Mouse (Mus musculus) WW6 (cell line): ENCODE results near the gene Hrasls5.

ENCODE experiments used
- DNase-seq: peaks from one replicate; pipeline ENCODE4 v3.0.0-alpha.2; 2013; ENCODE audit warnings: low read depth, low spot score

Hrasls5 gene

DNA sequence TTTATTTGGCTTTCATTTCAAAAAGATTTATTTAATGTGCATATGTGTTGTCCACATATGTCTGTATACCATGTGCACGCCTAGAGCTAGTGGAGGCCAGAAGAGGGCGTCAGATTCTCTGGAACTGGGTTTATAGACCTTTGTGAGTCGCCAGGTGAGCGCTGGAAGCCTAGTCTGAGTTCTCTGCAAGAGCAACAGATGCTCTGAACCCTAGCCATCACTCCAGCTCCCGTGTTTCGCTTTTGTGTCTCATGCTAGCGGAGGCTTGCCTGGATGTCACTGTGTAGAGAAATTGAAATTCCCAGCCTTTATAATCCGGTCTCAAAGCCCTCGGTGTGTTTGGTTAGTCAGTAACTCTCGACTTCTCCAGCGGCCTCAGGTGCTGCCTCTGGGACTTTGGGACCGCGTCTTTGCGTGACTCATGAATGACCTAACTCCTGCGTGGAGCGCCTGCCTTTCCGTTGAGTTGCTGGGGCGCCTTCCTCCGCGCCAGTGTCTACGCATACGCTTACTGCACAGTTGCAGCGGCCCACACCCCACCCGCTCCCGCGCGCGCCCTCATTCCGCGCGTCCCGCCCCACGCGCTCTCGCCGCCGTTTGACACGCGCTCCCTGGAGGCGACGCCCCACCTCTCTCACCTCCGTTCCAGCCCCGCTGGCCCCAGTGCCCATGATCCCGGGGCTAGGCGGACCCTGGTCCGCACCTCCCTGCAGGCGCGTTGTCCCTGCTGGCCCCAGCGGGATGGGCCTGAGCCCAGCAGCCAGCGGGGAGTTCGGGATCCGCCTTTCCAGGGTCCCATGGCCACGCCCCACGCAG is at the start of gene Hrasls5:
Gene Hrasls5, plus strand, starts transcription at position 600 of the 816 bp plus-strand sequence.
- DNase-seq, result no peak

GRCm38 (mm10) chr19:7562601-7563129 is 49.7 kb upstream of the Hrasls5 start:
- no peak for DNase-seq

- DNase-seq, result no peak
These were observed 48.7 kb upstream of the Hrasls5 start for GRCm38 (mm10) chr19:7563676-7564075.

GRCm38 (mm10) chr19:7564457-7564856 is 47.9 kb upstream of the Hrasls5 start:
- DNase-seq, result no peak

DNA sequence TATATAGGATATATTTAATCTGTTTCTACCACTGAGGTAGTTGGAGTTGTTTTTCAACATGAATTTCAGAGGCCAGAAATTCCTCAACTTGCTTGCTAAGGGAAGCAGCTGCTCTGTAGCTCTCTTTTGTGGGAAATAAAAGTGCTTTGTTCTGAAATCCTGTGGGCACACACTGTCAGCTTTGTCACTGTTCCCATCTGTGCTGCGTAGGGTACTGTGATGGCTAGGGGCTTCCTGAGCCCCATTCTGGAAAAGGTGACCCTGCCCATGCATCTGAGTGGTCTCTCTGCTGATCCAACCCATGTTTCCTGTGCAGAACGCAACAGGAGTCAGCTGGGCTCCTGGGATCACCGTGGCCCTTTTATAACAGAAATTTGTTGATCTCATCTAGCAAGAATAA is 45.5 kb upstream of the Hrasls5 start:
- no peak for DNase-seq

- no peak for DNase-seq
These were observed 44.0 kb upstream of the Hrasls5 start for GRCm38 (mm10) chr19:7568364-7568763.

- DNase-seq, result no peak
These were observed 42.7 kb upstream of the Hrasls5 start for GRCm38 (mm10) chr19:7569650-7570049.

DNA sequence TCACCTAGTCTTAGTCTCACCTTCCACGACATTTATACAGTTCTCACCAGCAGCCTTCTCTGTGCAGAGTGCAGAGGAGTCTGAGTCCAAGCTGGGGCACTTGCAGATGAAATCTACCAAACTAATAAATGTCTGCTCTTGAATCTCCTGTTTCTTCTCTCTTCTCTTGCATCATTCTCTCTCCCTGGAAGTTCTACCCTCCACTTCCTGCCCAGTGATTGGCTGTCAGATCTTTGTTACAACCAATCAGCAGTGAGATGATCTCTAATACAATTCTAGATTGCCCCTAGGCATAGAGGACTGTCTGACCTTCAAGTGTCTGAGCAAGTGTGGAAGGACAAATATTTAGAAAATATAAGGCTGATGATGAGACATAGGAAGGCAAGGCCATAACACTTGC is 36.2 kb upstream of the Hrasls5 start:
- no peak for DNase-seq

- no peak for DNase-seq
These were observed 34.6 kb upstream of the Hrasls5 start for GRCm38 (mm10) chr19:7577710-7578109.

DNA sequence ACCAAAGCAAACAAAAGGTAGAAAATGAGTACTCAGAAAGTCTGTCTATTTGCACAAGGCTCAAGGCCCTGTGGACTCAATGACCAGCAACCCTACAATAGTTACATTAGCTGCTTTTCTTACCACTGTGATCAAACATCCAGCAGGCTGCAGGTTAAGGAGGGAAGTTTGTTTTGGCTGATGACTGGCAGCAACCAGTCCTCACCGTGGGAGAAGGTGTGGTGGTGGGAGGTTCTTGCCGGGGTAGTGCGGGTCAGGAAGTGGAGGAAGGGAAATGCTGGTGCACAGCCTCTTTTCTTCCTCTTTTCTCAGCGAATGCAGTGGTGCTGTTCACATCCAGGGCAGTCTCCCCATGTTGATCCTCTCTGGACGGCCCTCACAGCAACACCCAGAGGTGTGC is 31.3 kb upstream of the Hrasls5 start:
- DNase-seq, result no peak

DNA sequence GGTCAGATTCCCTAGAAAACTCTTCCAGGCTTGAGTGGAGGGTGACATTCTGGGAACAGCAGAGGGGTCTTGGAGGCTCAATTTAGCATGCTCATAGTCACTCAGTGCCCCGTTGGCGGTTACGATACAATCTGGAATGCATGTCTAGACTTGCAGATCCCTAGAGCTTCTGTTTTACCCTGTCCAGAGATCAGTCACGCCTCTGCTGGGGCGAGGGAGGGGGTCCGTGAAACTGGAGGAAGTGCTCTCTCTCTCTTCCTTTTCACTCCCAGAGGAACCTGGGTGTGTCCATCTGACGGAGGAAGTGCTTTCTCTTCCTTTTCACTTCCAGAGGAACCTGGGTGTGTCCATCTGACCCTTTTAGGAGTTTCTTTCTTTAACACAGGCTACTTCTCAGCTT is 29.2 kb upstream of the Hrasls5 start:
- DNase-seq, result no peak

DNA sequence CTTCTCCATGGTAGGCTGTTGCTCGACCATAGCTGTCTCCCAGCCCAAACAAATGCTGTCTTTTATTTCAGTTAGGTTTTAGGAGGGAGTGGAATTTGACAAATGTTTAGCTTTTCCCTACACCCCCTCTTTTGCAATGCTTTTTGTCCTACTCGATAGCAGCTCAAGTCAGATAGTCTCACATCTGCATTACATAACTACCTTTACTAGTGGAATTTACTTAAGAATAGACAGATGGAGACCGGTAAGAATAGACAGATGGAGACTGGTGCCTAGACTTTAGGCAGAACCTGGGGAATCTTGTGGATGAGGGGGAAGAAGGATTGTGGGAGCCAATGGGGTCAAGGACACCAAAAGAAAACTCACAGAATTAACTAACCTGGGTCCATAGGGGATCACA is 28.7 kb upstream of the Hrasls5 start:
- no peak for DNase-seq

DNA sequence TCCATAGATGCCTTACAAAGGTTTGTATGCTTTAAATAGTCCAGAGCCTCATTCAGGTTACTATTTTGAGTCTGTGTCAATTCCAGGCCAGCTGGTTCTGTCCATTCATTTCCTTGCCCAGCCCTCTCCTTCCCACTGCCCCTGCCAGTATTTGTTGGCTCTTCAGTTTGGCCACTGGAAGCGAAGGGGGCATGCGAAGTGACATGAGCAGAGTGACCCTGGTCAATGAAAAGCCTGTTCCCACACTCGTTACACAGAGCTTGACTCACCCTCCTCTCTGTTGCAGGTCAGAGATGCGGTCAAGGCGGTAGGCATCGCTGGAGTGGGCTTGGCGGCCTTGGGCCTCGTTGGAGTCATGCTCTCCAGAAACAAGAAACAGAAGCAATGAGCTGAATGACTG is 27.1 kb upstream of the Hrasls5 start:
- DNase-seq, result no peak

DNA sequence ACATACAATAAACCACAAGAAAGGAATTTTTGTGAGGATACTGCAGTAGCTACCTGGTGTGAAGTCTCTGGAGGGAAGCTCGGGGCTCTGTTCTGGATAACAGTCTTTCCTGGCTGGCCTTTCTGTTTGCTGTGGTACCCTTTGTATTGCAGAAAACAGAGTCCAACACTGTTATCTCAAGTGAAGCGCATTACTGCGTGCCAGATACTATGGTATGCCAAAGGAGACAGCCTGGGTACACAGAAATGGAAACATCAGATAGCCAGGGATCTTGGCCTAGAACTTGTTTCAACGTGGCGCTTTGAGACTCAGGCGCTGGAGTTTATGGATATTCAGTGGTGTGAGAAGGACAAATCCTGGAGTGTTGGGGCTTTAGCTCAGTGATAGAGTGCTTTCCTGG is 26.6 kb upstream of the Hrasls5 start:
- no peak for DNase-seq

- DNase-seq, result no peak
These were observed 21.5 kb upstream of the Hrasls5 start for GRCm38 (mm10) chr19:7590795-7591194.

- no peak for DNase-seq
These were observed 20.3 kb upstream of the Hrasls5 start for GRCm38 (mm10) chr19:7592018-7592417.

DNA sequence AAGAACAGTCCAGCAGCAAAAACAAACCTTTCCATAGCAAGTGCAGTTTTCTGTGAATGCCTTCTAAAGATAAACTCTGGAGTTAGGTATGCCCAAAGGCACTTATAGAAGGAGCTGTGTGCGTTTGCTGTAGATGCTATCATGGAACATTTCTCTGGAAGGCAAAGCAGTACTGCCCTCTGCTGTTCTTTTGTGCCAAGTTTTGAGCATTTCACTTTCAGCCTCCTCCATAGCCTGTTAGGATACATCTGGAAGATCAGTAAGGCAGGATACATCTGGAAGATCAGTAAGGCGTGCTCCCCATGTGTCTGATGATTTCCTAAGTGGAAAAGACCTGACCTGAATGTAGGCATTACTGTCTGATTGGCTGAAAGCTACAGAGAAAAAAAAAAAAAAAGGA is 16.8 kb upstream of the Hrasls5 start:
- DNase-seq, result no peak

DNA sequence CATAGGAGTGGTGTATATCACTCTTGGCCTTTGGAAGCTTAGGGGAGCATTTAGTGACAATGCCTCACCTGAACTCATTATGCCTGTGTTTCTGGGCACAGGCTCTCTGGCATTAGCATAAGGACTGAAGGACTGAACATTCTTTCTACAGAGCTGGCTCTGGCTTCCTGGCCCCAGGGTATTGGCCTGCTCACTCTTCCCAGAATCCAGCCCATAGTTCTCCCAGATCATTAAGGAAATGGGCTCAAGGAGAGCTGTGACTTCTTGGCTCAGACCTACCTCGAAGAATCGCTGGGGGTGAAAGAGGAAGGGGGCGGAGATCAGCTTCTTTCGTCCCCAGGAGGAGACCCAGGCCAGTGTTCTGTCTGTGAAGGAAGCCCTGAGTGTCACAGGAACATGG is 13.9 kb upstream of the Hrasls5 start:
- no peak for DNase-seq

GRCm38 (mm10) chr19:7601551-7601950 is 10.8 kb upstream of the Hrasls5 start:
- no peak for DNase-seq

- no peak for DNase-seq
These were observed 8.2 kb upstream of the Hrasls5 start for GRCm38 (mm10) chr19:7604107-7604506.

- DNase-seq, result no peak
These were observed 7.3 kb upstream of the Hrasls5 start for GRCm38 (mm10) chr19:7605013-7605412.

GRCm38 (mm10) chr19:7605930-7606783 is 6.2 kb upstream of the Hrasls5 start:
- DNase-seq, result no peak
